Mouse (Mus musculus) cerebellum, adult 9-11 months (tissue): ENCODE data around the gene Gm11444.

ENCODE experiments used
- DNase-seq: peaks from one replicate; pipeline ENCODE4 v3.0.0; 2022

Gene Gm11444

GRCm38 (mm10) chr11:85857997-85858698 is 8.0 kb upstream of the Gm11444 start:
- DNase-seq = no peak

DNA sequence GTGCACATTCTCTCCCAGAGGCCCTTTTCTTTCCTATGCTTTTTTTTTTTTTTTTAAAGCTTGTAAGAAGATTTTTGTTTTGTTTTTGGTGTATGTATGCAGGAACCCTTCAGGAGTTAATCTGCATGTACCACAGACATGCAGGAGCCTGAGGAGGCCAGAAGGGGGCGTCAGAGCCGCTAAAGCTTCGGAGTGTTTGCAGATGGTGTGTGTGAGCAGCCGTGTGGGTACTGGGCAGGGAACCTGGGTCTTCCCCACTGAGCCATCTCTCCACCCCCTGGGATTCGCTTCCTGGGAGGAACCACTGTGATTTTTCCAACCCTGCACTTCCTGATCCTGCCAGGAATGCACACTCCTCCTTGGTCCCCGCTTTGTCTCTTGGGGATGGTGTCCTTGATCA is 625 bp upstream of the Gm11444 start:
- no peak for DNase-seq

GRCm38 (mm10) chr11:85849037-85849436 is 1.1 kb downstream of the Gm11444 start:
- DNase-seq = peak; percentile 61

- no peak for DNase-seq
These were observed 3.6 kb downstream of the Gm11444 start for GRCm38 (mm10) chr11:85846509-85846908.

DNA sequence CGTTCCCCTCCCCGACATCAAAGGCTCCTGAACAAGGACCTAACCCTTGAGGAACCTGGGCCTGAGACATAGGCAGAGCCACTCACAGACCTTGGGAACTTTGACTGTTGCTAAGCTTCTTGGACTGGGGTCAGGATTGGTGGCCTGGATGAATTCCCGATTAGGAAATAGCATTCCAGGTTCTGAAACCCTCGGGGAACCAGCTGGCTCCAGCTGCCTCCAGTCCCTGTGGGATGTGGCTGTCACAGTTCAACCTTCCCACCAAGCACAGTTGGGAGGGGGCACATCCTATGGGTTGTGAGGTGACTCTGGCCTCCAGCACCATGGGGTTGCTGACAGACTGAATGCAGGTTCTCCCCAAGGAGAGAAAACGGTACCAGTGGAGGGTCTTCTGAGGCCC is 4.2 kb downstream of the Gm11444 start:
- no peak for DNase-seq

- no peak for DNase-seq
These were observed 5.2 kb downstream of the Gm11444 start for GRCm38 (mm10) chr11:85844971-85845370.

DNA sequence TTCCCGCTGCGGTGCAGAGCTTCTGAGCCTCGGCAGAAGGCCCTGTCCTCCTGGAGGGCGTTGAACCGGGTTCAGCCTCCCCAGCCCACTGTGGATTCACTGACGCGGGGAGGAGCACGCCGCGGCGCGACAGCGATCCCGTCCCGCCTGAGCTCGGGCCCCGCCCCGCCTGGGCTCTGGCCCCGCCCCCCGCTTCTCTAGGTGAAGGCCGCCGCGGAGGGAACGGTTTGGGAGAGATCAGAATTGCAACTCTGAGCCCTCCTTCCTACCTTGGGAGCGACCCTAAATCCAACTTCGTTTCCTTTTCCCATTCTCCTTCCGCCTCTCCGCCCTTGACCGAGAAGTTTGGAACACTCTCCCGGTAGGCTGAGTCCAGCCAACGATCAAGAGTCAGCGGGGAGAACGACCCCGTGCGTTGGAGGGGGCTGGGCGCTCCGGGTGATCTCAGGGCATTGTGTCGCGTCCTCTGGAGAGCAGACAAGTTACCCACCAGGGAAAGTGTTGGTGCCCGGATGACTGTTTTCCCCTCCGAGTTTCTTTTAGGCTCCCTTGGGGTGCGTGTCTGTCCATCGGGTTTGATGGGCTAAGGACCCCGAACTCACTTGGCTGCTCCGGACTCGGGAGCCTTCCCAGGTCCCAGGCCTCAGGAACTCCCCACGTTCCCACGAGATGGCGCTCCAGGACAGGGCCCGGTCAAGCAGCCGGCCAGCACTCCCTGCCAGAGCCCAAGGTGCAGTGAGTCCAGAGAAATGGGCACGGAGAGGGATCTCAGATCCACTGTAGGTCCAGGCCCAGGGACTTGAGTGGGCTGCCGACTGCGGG is 5.8 kb downstream of the Gm11444 start:
- DNase-seq = peak; percentile 62

GRCm38 (mm10) chr11:85843347-85843692 is 6.8 kb downstream of the Gm11444 start:
- no peak for DNase-seq

DNA sequence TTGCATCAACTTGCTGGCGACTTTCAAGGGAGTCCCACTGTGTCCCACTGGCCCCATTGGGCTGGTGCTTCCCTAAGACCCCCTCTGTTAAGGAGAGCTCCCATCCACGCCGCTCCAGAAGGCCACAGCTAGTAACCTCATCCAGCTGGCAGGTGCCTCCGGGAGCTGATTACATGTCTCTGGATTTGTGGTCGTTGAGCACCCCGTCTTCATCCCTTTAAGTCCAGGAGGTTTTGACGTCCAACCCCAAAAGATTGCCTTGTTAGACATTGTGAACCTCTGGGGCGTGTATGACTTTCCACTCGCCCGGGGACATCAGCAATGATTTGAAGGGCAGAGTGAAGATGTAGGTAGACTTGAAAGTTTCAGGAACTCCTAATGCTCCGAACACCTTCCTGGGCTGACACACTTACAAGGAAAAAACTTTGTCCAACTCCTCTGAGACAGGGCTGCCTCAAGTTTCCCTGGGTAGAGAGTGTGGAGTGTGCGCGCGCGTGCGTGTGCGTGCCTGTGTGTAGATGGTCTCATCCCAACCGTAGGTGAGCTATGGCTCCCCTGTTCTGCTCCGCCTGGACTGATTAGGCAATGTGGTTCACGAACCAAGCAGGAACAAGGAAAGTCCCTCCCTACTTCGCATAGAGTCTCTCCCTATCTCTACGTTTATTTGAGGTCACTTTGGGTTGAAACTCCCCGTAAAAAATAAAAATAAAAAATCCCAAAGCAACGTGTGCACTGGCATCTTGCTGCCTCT is 7.4 kb downstream of the Gm11444 start:
- no peak for DNase-seq

DNA sequence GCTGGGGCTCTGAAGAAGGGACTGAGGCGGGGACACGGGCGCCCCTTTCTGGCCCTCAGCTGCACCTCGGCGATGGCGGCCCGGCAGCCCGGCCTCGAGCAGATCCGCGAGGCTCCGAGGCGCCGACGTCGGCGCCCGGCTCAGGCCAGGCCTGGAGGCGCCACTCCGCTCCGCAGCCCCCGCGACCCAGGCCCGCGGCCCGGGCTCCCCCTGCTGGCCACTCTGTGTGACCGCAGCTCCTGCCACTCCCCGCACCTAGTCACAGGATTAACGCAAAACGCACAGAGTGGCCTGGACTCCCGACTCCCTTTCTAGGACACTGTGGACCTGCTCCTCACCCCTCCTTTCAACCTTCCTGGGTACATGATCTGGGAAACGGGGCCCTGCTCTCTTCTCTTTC is 8.2 kb downstream of the Gm11444 start:
- DNase-seq = no peak

- DNase-seq = no peak
These were observed 8.9 kb downstream of the Gm11444 start for GRCm38 (mm10) chr11:85841211-85841681.

DNA sequence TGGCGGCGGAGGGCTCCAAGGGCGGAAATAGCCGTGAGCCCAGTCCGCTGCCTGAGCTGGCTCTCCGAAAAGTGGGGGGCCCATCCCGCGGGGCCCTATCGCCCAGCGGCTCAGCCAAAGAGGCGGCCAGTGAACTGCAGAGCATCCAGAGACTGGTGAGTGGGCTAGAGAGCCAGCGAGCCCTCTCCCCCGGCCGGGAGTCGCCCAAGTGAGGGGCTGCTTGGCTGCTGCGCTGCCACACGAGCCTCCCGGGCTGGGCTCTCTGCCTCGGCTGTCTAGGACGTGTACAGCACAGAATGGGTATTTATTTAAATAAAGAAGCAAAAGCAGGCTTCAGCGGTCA is 9.4 kb downstream of the Gm11444 start:
- DNase-seq = no peak

GRCm38 (mm10) chr11:85840031-85840802 is 9.9 kb downstream of the Gm11444 start:
- DNase-seq = no peak

DNA sequence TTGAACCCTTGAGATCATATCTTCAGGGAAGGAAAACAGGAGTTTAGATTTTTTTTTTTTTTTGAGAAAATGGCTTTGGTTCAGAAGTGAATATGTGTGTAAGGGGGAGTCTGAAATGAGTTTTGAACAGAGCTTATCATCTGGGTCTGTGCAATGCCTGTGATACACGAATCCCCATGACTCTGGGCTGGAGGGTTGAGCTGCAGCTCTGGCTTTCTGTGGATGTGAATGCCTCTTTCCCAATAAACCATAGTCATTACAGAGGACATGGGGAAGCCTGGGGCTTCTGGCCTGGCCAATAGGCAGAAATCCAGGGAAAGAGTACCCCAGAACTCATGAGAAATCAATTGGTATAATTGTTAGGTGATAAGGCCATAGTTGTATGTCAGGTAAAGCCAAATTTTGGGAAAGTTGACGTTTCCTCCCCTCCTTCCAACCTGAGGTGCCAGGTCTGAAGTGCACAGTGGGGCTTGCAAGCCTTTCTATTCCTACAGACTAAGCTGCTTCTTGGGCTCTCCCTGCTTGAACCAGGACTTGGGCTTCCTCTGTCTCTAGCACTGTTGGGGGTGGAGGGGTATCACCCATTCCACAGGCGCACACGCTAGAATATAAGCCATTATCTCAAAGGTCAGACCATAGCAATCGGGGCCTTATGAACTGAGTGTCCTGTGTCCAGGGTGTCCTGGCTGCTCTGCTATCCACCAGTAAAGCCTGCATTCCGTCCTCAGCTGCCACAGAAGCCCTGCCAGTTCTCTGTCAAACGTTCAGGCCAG is 10.7 kb downstream of the Gm11444 start:
- no peak for DNase-seq

GRCm38 (mm10) chr11:85838424-85839257 is 11.5 kb downstream of the Gm11444 start:
- DNase-seq = no peak

- DNase-seq = no peak
These were observed 12.3 kb downstream of the Gm11444 start for GRCm38 (mm10) chr11:85837648-85838423.

DNA sequence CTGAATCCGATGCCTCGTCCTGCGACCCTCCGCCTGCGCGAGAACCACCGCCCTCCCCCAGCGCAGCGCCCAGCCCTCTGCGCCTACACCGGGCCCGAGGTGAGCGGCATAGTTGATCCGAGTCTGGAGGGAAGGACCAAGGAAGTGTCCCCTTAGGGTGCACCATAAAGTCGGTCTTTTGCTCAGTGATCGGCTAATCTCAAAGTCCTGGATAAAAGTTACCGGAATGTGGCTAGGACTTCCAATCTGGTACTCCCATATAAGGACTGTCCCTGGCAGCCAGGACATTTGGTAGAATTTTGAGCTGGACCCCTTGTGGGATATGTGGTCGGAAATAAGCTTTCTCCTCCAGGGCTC is 12.9 kb downstream of the Gm11444 start:
- DNase-seq = no peak

DNA sequence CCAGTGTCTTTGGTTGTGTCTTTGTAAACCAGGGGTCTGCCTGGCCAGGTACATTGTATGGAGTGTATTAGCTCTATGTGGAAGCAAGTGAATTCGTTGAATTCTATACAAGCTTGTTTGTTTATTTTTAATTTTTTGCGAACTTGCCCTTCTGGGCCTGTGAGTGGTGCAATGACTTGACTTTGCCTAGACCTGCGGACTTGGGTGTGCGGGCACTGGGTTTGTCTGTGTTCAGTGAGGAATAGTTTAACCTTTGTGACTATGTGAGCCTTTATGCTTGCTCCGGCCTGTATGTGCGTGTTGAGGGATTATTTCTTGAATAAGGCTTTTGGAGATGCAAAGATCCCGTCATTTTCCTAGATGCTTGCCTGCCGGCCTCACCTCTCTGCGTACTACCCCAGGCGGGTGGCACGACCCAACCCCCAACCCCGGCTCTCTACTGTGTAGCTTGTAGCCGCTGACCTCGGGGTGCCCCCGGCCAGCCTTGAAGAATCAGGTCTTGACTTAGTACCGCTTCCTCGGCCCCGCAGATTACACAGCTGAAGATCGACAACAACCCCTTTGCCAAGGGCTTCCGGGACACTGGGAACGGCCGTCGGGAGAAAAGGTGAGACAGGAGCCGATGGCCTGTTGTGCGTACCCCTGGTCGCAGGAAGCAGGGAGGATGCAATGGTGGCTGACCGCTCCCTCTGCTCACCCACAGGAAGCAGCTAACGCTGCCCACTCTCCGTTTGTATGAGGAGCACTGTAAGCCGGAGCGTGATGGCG is 13.4 kb downstream of the Gm11444 start:
- no peak for DNase-seq

- no peak for DNase-seq
These were observed 14.2 kb downstream of the Gm11444 start for GRCm38 (mm10) chr11:85835753-85836522.
